12 mouse cellular contexts compared by ENCODE assay signal in genomic region chr10:128340257-128340656, GRCm38 (mm10). TPM values are rescaled to one million over a fixed set of nuclear protein-coding genes. Genes with fewer than 3 reads are reported as not detected.
DNase-seq lines count a peak whose midpoint lies in the region; ATAC-seq and TF ChIP-seq lines count a peak whose summit lies in the region.
"Had no signal": no experiment of that assay in that cellular context is flagged by ENCODE, and none has a peak within 500 bp of the region (broad histone marks: within the 10 kb centered on the region; RNA-seq: fewer than 3 reads in every experiment).

No protein-coding gene starts in this region.

- H3K4me3 ChIP-seq in heart, embryonic 15.5 days: no peak overlapping the region
- H3K4me3 ChIP-seq in ES-Bruce4 (ENCODE audit: low read depth, low read length): no peak overlapping the region
- H3K4me3 ChIP-seq in liver, adult 2 months (ENCODE audit: insufficient read depth, low read depth, low read length): no peak overlapping the region
- H3K4me3 ChIP-seq: megakaryocyte, embryonic 14.5 days had no signal

- H3K4me2 ChIP-seq in heart, embryonic 15.5 days: peak overlapping the region; percentile 69; the same call in 1 of the 2 replicates

- peaks cover 67% of the 10 kb centered on the region for H3K4me1 ChIP-seq in heart, embryonic 15.5 days (replicated peaks)
- no peaks in the 10 kb centered on the region for H3K4me1 ChIP-seq in ES-Bruce4 (ENCODE audit: control insufficient read depth, insufficient read depth, low read length)
- H3K4me1 ChIP-seq in liver, adult 2 months (ENCODE audit: control insufficient read depth, insufficient read depth, low read length): peaks cover 38% of the 10 kb centered on the region

- 57% methylated on average over 2 of the region's 2 CpGs for WGBS in heart, embryonic 15.5 days
- 69% methylated on average over 2 of the region's 2 CpGs for WGBS in liver, adult 2 months

- peak; percentile 33 for TF ChIP-seq CTCF in ES-Bruce4 (IDR thresholded peaks at IDR 0.05; ENCODE audit: low read depth, low read length)
- TF ChIP-seq CTCF in liver, adult 2 months (IDR thresholded peaks at IDR 0.05; ENCODE audit: low read depth, low read length): no peak; the same call in 1 of the 2 replicates

- no peak overlapping the region for H3K27ac ChIP-seq in heart, embryonic 15.5 days
- H3K27ac ChIP-seq in ES-Bruce4 (ENCODE audit: insufficient read depth, low read length): peak overlapping the region; percentile 56; the same call in 1 of the 2 replicates
- peak overlapping the region; percentile 85; the same call in 1 of the 2 replicates for H3K27ac ChIP-seq in liver, adult 2 months (replicated peaks; ENCODE audit: insufficient read depth, low read depth, low read length)

- no peaks in the 10 kb centered on the region for H3K9me3 ChIP-seq in heart, embryonic 15.5 days (replicated peaks)
- no peaks in the 10 kb centered on the region for H3K9me3 ChIP-seq in ES-Bruce4 (replicated peaks; ENCODE audit: control insufficient read depth, insufficient read depth, low read length, poor library complexity, severe bottlenecking)
- H3K9me3 ChIP-seq: megakaryocyte, embryonic 14.5 days had no signal

- peaks cover 6% of the 10 kb centered on the region; the same call in 1 of the 2 replicates for H3K36me3 ChIP-seq in heart, embryonic 15.5 days
- peaks cover 25% of the 10 kb centered on the region for H3K36me3 ChIP-seq in ES-Bruce4 (ENCODE audit: control insufficient read depth, insufficient read depth, low read length, poor library complexity, severe bottlenecking)
- H3K36me3 ChIP-seq in liver, adult 2 months (ENCODE audit: control insufficient read depth, insufficient read depth, low read length): no peaks in the 10 kb centered on the region

- no peak for TF ChIP-seq POLR2A in ES-Bruce4 (IDR thresholded peaks at IDR 0.05; ENCODE audit: insufficient read depth, low read length)
- no peak for TF ChIP-seq POLR2A in liver, adult 2 months (IDR thresholded peaks at IDR 0.05; ENCODE audit: extremely low read depth, insufficient read depth, low read length)

- peaks cover 23% of the 10 kb centered on the region; the same call in 1 of the 2 replicates for H3K79me2 ChIP-seq in liver, adult 2 months (ENCODE audit: control insufficient read depth, insufficient read depth, low read length)

- ATAC-seq in heart, embryonic 15.5 days (replicated peaks; ENCODE audit: insufficient number of reproducible peaks, insufficient read depth, low FRiP score, low read depth): no peak

- TF ChIP-seq EP300 in ES-Bruce4 (IDR thresholded peaks at IDR 0.05; ENCODE audit: insufficient read depth, low read depth, low read length): no peak

- H3K27me3 ChIP-seq in heart, embryonic 15.5 days: no peaks in the 10 kb centered on the region
- H3K27me3 ChIP-seq in ES-Bruce4 (ENCODE audit: control insufficient read depth, insufficient read depth, low read length, poor library complexity, severe bottlenecking): no peaks in the 10 kb centered on the region
- H3K27me3 ChIP-seq in liver, adult 2 months (ENCODE audit: control insufficient read depth, insufficient read depth, low read length): no peaks in the 10 kb centered on the region
- H3K27me3 ChIP-seq: megakaryocyte, embryonic 14.5 days had no signal

- no peak overlapping the region for H3K9ac ChIP-seq in heart, embryonic 15.5 days
- 0 out of 2 replicates have a peak overlapping the region, but pooled peaks have one; percentile 62 for H3K9ac ChIP-seq in ES-Bruce4 (ENCODE audit: low read depth, poor library complexity, severe bottlenecking)
- H3K9ac ChIP-seq in liver, adult 2 months (ENCODE audit: low read depth, low read length): no peak overlapping the region

- no peak for DNase-seq in heart, adult 11 months
- peak; percentile 55 for DNase-seq in 416B (ENCODE audit: low read depth)
- DNase-seq in liver, adult 2 months (ENCODE audit: extremely low read depth, low read depth, low spot score): no peak
- no peak for DNase-seq in right cerebral cortex, postnatal 10 days (ENCODE audit: low spot score in 2 of 2)
- no peak for DNase-seq in urinary bladder, postnatal 25 days (ENCODE audit: low spot score)
- DNase-seq in frontal cortex, postnatal 36 days (ENCODE audit: low spot score in 2 of 2): no peak
- DNase-seq: cerebellum, adult 11-12 months; gastrocnemius, postnatal 25 days; kidney, adult 18-20 months had no signal

RNA-seq across cellular contexts. Expression of gene Cs, which starts 2.7 kb away (rescaled TPM):
- polyA plus RNA-seq in heart, embryonic 15.5 days (2015; fragmentation: Nextera tagmentation; extraction: Ambion mirVana): 448 and 450 TPM in 2 replicates
- 197 and 202 TPM in 2 replicates for polyA plus RNA-seq in ES-Bruce4 (2011; ENCODE audit: insufficient read depth, insufficient read length, low read depth, missing spikeins)
- total RNA-seq in liver, adult 2 months (2014; rRNA removed): 57.1 and 60.1 TPM in 2 replicates
- 99.6 and 115 TPM in 2 replicates for polyA plus RNA-seq in liver, adult 2 months (2012; rRNA removed)

RNA-seq across cellular contexts. Expression of gene Cnpy2, which starts 18.0 kb away (rescaled TPM):
- 186 and 213 TPM in 2 replicates for polyA plus RNA-seq in heart, embryonic 15.5 days (2015; fragmentation: Nextera tagmentation; extraction: Ambion mirVana)
- 62.9 and 68.4 TPM in 2 replicates for polyA plus RNA-seq in ES-Bruce4 (2011; ENCODE audit: insufficient read depth, insufficient read length, low read depth, missing spikeins)
- total RNA-seq in liver, adult 2 months (2014; rRNA removed): 89.5 and 107 TPM in 2 replicates
- polyA plus RNA-seq in liver, adult 2 months (2012; rRNA removed): 69.0 and 72.0 TPM in 2 replicates

RNA-seq across cellular contexts. Expression of gene Coq10a, which starts 28.5 kb away (rescaled TPM):
- 17.0 TPM in 2 replicates for polyA plus RNA-seq in heart, embryonic 15.5 days (2015; fragmentation: Nextera tagmentation; extraction: Ambion mirVana)
- polyA plus RNA-seq in ES-Bruce4 (2011; ENCODE audit: insufficient read depth, insufficient read length, low read depth, missing spikeins): 18.7 and 20.2 TPM in 2 replicates
- 19.9 and 20.7 TPM in 2 replicates for total RNA-seq in liver, adult 2 months (2014; rRNA removed)
- 57.9 and 65.7 TPM in 2 replicates for polyA plus RNA-seq in liver, adult 2 months (2012; rRNA removed)

RNA-seq across cellular contexts. Expression of gene Ankrd52, which starts 36.7 kb away (rescaled TPM):
- 6.8 and 11.8 TPM in 2 replicates for polyA plus RNA-seq in heart, embryonic 15.5 days (2015; fragmentation: Nextera tagmentation; extraction: Ambion mirVana)
- polyA plus RNA-seq in ES-Bruce4 (2011; ENCODE audit: insufficient read depth, insufficient read length, low read depth, missing spikeins): 28.8 and 29.0 TPM in 2 replicates
- total RNA-seq in liver, adult 2 months (2014; rRNA removed): 5.6 and 9.3 TPM in 2 replicates
- 11.8 and 14.8 TPM in 2 replicates for polyA plus RNA-seq in liver, adult 2 months (2012; rRNA removed)

RNA-seq across cellular contexts. Expression of gene Pan2, which starts 37.1 kb away (rescaled TPM):
- polyA plus RNA-seq in heart, embryonic 15.5 days (2015; fragmentation: Nextera tagmentation; extraction: Ambion mirVana): 22.3 and 27.8 TPM in 2 replicates
- 40.5 and 40.8 TPM in 2 replicates for polyA plus RNA-seq in ES-Bruce4 (2011; ENCODE audit: insufficient read depth, insufficient read length, low read depth, missing spikeins)
- 9.1 and 11.8 TPM in 2 replicates for total RNA-seq in liver, adult 2 months (2014; rRNA removed)
- 12.7 and 20.3 TPM in 2 replicates for polyA plus RNA-seq in liver, adult 2 months (2012; rRNA removed)
